ENCODE assay signal across 11 mouse cellular contexts in the genomic region with DNA sequence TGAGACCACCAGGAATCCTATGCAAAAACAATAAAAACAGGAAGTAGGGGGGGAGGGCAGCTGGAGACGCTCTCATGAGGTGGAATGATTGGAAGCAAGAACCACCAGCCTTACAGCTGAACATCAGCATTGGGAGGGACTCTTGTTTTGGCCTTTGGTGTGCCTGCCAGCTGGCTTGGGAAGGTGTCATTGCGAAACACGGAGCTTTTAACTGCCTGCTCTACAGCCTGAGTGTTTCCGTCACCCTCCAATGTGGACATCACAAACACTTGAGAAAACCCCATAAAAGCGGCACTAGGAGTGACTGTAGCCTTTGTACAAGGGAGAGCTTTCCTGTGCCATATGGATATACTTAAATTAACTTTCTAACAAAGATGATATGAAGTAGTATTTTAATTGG. TPM values are rescaled to one million over a fixed set of nuclear protein-coding genes. Genes with fewer than 3 reads are reported as not detected.
A peak's percentile ranks its signal among the peaks of the same experiment; 100 is the strongest.
DNase-seq lines count a peak whose midpoint lies in the region; ATAC-seq lines count a peak whose summit lies in the region.
"Had no signal": no experiment of that assay in that cellular context is flagged by ENCODE, and none has a peak within 500 bp of the region (broad histone marks: within the 10 kb centered on the region; RNA-seq: fewer than 3 reads in every experiment).

No protein-coding gene starts in this region.

- H3K9ac ChIP-seq in midbrain, embryonic 11.5 days (ENCODE audit: low read length), result no peak overlapping the region
- H3K9ac ChIP-seq: limb, embryonic 12.5 days had no signal

- H3K9me3 ChIP-seq in midbrain, embryonic 11.5 days (ENCODE audit: control insufficient read depth, low read length), result no peaks in the 10 kb centered on the region
- H3K9me3 ChIP-seq: G1E had no signal

- H3K36me3 ChIP-seq in midbrain, embryonic 11.5 days (ENCODE audit: control insufficient read depth, insufficient read depth, low read length), result no peaks in the 10 kb centered on the region
- H3K36me3 ChIP-seq: G1E; limb, embryonic 12.5 days had no signal

- peak; percentile 29 for DNase-seq in urinary bladder, adult 2 months (ENCODE audit: low spot score)
- no peak for DNase-seq in urinary bladder, postnatal 10 days (ENCODE audit: low spot score)
- peak; percentile 70 for DNase-seq in gonadal fat pad, adult 2 months (ENCODE audit: low read depth)
- peak; percentile 86 for DNase-seq in lung, postnatal 10 days
- no peak for DNase-seq in left cerebral cortex, postnatal 25 days (ENCODE audit: low spot score in 2 of 2)
- no peak for DNase-seq in spleen, adult 18-20 months
- no peak for DNase-seq in midbrain, embryonic 11.5 days (ENCODE audit: low spot score, missing footprints)
- DNase-seq in cerebellum, postnatal 14 days, result no peak

- H3K4me2 ChIP-seq in midbrain, embryonic 11.5 days, result no peak overlapping the region
- H3K4me2 ChIP-seq: limb, embryonic 12.5 days had no signal

- H3K27ac ChIP-seq in midbrain, embryonic 11.5 days (ENCODE audit: low read depth, low read length), result no peak overlapping the region
- H3K27ac ChIP-seq: limb, embryonic 12.5 days had no signal

- H3K4me1 ChIP-seq in midbrain, embryonic 11.5 days (ENCODE audit: control insufficient read depth, insufficient read depth, low read length), result no peaks in the 10 kb centered on the region

- ATAC-seq in midbrain, embryonic 11.5 days (ENCODE audit: low FRiP score), result no peak

- intact Hi-C loops in left cerebral cortex, postnatal 25 days (cut with DNase I), result no loop called here

- no peak overlapping the region for H3K4me3 ChIP-seq in midbrain, embryonic 11.5 days (ENCODE audit: low read depth, low read length)
- H3K4me3 ChIP-seq: limb, embryonic 12.5 days had no signal

- WGBS in midbrain, embryonic 11.5 days, result 78% methylated on average over 5 of the region's 5 CpGs

- H3K27me3 ChIP-seq in midbrain, embryonic 11.5 days (ENCODE audit: control insufficient read depth, insufficient read depth, low read length), result no peaks in the 10 kb centered on the region
- H3K27me3 ChIP-seq: limb, embryonic 12.5 days had no signal

RNA-seq across cellular contexts. Expression of a gene that starts 5.4 kb away (rescaled TPM):
- 19.5 and 24.4 TPM in 2 replicates for polyA plus RNA-seq in urinary bladder, adult 2 months (2012; rRNA removed)
- polyA plus RNA-seq in gonadal fat pad, adult 2 months (2012; rRNA removed), result 16.0 and 18.2 TPM in 2 replicates
- total RNA-seq in left cerebral cortex, postnatal 25 days (2021), result 10 to 100 TPM; 21.9 to 25.1 TPM
- 0.48 and 0.61 TPM in 2 replicates for polyA plus RNA-seq in midbrain, embryonic 11.5 days (2014; fragmentation: Nextera tagmentation; extraction: Ambion mirVana)
- total RNA-seq: hematopoietic stem cell, adult 5-6 weeks had no signal

Comparison
In these comparisons a context has a peak if more than half of its experiments do, and no peak if none do; other contexts are left out.
1. DNase-seq: peak in urinary bladder, adult 2 months (single experiment), gonadal fat pad, adult 2 months (single experiment) and lung, postnatal 10 days (single experiment); none in urinary bladder, postnatal 10 days (single experiment), left cerebral cortex, postnatal 25 days (0 of 2), spleen, adult 18-20 months (0 of 2), midbrain, embryonic 11.5 days (single experiment) and cerebellum, postnatal 14 days (0 of 2).
2. RNA of a gene that starts 5.4 kb away (polyA plus RNA-seq): 19.5 to 24.4 TPM in urinary bladder, adult 2 months and 16.0 to 18.2 TPM in gonadal fat pad, adult 2 months; 0.48 to 0.61 TPM in midbrain, embryonic 11.5 days; every median in the first group is over 10 times any median in the second.